Mouse (Mus musculus) megakaryocyte progenitor cell, adult 5-6 weeks (primary cell): ENCODE measurements around the gene Atf3. TPM values are rescaled to one million over a fixed set of nuclear protein-coding genes. Genes with fewer than 3 reads are reported as not detected.

Experiments
- ATAC-seq: replicated peaks from 2 replicates; pipeline ENCODE4 v1.8.0; 2016; ENCODE audit warnings: mild to moderate bottlenecking, moderate TSS enrichment, inconsistent platforms; ENCODE audit not compliant: poor library complexity
- total RNA-seq, 2 experiments: library from RNA; stranded (forward) in 1 of 2; stranded (reverse) in 1 of 2; fragments of 157-497, 149-512 nt in 1 of 2; fragments of 200-1000 nt in 1 of 2; gene quantifications; 2 replicates each; pipeline versions ENCODE4 v1.2.3 to v1.2.4; 2015 to 2017

Atf3 gene
- total RNA-seq, 2 experiments from 2014 or later = 2.2 to 20.5 TPM

DNA sequence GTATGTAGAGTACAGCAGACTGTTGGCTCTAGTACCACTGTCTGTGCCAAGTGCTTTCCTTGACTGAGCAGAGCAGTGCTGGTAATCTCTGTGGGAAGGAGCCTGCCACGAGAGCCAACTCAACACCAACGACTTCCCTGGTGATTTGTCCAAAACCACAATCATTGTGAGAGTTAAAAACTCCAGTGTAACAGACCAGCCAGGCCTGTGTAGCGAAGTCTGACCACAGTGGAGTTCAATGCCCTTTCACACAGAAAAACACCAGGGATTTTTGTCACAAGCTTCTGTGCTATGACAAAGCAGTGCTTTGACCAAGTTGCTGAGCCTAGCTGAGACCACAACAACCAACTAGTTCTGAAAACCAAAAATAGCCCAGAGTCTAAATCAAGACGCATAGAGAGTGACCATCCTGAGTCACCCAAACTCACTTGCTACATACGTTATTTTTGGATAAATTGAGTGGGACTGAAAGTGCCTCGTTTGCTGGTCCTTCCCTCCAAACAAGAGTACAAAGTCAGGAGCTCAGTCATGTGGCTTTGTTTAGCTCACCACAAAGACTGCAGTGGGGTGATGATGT lies 12.6 kb upstream of the Atf3 start:
- peak; percentile 20; the same call in 1 of the 2 replicates for ATAC-seq

GRCm38 (mm10) chr1:191226570-191226969 lies 8.7 kb upstream of the Atf3 start:
- no peak for ATAC-seq

DNA sequence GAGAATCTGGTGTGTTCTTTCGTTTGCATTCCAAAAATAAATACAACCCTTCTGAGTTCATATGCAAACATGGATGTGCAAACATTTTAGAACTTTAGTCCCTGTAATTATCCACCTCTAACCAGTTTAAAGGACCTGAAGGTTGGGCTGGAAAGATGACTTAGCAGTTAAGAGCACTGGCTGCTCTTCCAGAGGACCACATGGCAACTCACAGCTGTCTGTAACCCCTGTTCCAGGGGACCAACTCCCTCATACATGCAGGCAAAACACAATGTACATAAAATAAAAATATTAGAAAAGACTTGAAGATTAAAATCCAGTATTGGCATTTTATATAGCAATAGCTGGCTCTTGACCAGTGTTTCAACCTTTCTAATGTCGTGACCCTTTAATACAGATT lies 7.9 kb upstream of the Atf3 start:
- ATAC-seq = no peak

GRCm38 (mm10) chr1:191224981-191225703 lies 7.3 kb upstream of the Atf3 start:
- ATAC-seq = peak; percentile 5; the same call in 1 of the 2 replicates

DNA sequence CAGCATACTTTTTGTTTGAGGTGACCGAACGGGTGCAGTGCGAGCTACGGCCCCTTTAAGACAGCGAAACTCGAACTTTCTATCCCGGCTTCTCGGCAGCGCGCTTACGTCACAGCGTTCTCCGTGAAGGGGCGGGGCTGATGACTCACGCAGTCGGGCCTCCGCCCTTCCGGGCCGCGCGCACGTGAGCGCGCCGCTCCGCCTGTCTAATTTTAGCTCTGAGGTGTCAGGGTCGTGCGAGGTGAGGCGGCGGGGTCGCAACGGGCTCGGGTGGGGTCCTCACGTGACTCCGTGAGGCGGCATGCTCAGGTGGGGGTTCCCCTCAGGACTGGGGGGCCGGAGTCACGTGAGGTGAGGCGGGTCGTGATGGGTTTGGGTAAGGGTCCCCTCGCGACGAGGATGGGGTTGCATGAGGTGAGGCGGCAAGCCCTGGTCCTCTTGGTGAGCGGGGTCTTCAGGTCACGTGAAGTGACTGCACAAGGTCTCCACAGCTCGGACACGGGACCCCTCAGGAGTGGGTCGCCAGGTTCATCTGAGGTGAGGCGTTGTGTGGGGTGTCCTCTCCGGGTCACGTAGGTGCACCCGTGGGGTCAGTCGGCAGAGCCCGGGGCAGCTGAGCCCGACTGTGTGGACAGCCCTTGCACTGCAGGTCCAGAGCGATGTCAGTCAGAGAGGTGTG lies 6.6 kb upstream of the Atf3 start:
- ATAC-seq = peak; percentile 87

- ATAC-seq = peak; percentile 36
Measured at GRCm38 (mm10) chr1:191223930-191224301, 6.1 kb upstream of the Atf3 start.

DNA sequence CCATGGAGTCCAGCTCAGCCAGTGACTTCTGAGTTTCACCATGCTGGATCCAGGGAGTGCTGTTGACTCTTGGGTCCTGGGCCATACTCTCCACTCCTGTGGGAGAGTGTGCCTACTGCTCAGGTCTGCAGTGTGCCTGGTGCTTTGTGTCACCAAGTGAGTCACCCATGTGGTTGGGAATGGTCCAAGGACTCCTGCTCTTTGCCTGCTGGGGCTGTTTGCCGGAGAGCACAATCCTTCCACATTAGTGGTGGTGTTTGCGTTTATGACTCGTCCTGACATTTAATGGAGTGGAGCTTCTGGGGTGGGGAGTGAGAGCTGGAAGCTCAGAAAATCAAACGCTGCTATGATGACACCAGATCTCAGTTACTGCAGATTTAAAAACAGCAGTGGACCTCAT lies 4.2 kb upstream of the Atf3 start:
- ATAC-seq = no peak

DNA sequence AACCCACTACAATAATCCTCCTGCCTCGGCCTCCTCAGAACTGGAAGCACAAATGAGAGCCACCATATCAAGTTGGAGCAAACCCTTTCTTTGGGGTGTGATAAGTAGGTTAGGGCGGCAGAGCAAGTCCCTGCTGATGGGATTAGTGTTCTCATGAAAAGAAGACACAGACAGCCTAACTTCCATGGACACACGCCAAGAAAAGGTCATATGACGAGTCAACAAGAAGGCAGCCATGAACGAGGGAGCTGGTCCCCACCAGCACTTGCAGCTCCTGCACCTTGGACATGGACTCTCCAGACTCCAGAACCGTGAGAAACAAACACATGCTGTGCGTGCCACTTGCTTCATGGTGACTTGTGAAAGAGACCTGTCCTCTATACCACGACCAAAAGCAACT lies 2.7 kb upstream of the Atf3 start:
- no peak for ATAC-seq

- ATAC-seq = no peak
Measured at GRCm38 (mm10) chr1:191219748-191220147, 1.9 kb upstream of the Atf3 start.

- no peak for ATAC-seq
Measured at GRCm38 (mm10) chr1:191218583-191218982, 744 bp upstream of the Atf3 start.

DNA sequence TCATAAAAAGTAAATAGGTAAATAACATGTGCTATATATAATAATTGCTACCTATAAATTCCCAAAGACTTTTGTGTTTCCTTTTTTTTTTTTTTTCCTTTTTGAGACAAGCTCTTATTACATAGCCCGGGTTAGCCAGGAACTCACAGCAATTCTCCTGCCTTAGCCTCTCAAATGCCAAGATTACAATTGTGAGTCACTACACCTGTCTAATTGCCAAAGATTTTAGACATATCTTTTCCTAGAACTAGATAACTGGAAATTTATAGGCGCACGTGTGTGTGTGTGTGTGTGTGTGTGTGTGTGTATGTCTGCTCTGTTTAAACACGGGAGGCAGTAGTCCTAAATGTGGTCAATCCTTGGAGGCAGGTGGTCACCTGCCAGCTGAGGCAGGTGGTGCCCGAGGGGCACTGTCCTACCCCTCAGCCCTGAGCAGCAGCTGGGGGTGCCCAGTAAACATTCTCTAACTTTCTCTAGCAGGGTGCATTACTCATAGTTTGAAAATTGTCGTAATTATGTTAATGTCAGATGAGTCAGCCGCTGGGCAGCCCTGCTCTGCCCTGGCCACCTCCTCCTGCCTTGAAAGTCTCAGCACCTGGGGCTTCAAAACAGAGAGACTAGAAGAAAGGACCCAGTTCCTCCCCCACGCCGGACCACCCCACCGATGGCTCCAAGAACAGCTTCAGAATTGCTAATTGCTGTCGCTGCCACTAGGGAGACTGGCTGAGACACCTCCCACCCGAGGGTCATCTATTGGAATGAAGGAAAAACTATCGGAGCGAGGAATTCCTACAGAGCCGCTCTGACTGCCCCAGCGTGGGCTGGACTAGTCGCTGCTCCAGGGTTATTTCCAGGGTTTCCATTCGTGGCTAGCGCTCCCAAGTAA lies 1.8 kb downstream of the Atf3 start:
- 0 out of 2 replicates have a peak, but pooled peaks have one; percentile 11 for ATAC-seq

GRCm38 (mm10) chr1:191211096-191211495 lies 6.7 kb downstream of the Atf3 start:
- no peak for ATAC-seq

GRCm38 (mm10) chr1:191205791-191206190 lies 12.0 kb downstream of the Atf3 start:
- no peak; the same call in 1 of the 2 replicates for ATAC-seq

DNA sequence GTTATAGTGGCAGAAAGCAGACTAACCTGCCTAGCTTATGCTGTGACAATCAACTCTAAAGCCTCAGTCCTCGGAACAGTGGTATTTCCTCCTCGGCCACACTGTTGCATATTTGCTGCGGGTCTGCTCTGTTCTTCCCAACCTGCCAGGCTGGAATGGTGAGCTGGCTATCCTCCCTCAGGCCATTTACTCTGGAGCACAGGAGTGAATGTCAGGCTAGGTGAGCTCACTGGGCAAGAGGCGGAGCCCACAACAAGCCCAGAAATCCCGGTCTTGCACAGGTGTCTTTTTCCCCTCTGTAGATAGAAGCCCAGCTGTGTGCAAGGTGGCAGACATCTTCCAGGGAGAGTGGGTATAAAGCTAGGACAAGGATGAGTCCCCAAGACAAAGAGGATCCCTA lies 13.0 kb downstream of the Atf3 start:
- ATAC-seq = no peak

DNA sequence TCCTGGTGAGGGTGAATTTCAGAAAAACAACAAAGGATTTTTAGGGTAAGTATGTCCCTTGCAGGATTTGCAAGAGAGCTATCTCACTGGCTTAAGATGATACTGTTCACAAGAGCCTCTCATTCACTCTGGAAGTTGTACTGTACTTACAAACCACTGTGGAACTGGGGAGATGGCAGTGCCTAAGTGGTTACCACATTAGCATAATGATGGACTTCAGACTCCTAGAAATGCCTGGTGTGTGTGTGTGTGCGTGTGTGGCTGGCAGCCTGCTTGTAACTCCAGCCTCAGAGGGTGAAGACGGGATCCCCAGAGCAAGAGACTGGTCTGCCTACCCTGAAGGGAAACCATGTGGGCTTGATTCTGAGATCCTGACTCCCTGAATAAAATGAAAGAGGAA lies 14.3 kb downstream of the Atf3 start:
- no peak for ATAC-seq

GRCm38 (mm10) chr1:191202208-191202952 lies 15.5 kb downstream of the Atf3 start:
- no peak for ATAC-seq

- ATAC-seq = peak; percentile 81
Measured at GRCm38 (mm10) chr1:191200816-191201602, 16.8 kb downstream of the Atf3 start.

DNA sequence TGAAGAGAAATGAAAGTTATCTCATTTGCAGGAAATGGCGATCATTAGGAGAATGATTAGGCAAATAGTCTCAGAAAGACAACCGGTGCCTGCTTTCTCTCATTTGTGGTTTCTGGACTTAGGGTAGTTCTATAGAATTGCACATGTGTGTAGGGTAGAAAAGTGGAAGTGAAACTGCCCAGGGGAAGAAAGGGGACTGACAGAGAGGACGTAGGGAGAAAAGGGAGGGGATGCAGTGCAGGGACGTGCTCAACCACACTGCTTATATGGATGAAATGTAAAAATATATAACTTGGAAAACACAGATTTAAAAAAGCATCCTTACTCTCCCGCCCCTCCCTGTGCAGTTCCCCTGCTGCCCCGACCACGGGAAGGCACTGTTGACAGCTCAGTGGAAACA lies 19.9 kb downstream of the Atf3 start:
- peak; percentile 67 for ATAC-seq

- ATAC-seq = no peak
Measured at GRCm38 (mm10) chr1:191196016-191196415, 21.8 kb downstream of the Atf3 start.
